Mouse (Mus musculus) neural tube, embryonic 13.5 days (tissue): ENCODE data around the gene Etfbkmt. TPM values are rescaled to one million over a fixed set of nuclear protein-coding genes. Genes with fewer than 3 reads are reported as not detected.
"Not testable (repeated sequence)": the region's sequence is repeated elsewhere in the genome, so short reads cannot be mapped to it uniquely, and the experiment has no call there.

Experiments
- ATAC-seq: fragments of 200-750 bp; cut with Nextera tagmentation; 2 replicates; pipeline ENCODE4 v1.8.0; 2017; ENCODE audit warnings: low read depth, mild to moderate bottlenecking, moderate TSS enrichment, moderate library complexity
- H3K27ac ChIP-seq: fragments of 300-500 bp; sonication (generic); replicated peaks from 2 replicates; pipeline ENCODE4 v1.5.1; 2015; ENCODE audit warnings: moderate library complexity, mild to moderate bottlenecking, inconsistent platforms
- H3K27me3 ChIP-seq: fragments of 300-500 bp; sonication (generic); 2 replicates; pipeline ENCODE4 v1.6.1; 2015; ENCODE audit warnings: mild to moderate bottlenecking, inconsistent platforms
- H3K36me3 ChIP-seq: fragments of 300-500 bp; sonication (generic); 2 replicates; pipeline ENCODE4 v1.6.1; 2015; ENCODE audit warnings: mild to moderate bottlenecking, inconsistent platforms
- H3K4me1 ChIP-seq: fragments of 300-500 bp; sonication (generic); replicated peaks from 2 replicates; pipeline ENCODE4 v1.6.1; 2015; ENCODE audit warnings: inconsistent platforms
- H3K4me2 ChIP-seq: fragments of 300-500 bp; sonication (generic); 2 replicates; pipeline ENCODE4 v1.6.1; 2015; ENCODE audit warnings: inconsistent platforms, mild to moderate bottlenecking, moderate library complexity
- H3K4me3 ChIP-seq: fragments of 300-500 bp; sonication (generic); 2 replicates; pipeline ENCODE4 v1.5.1; 2015; ENCODE audit warnings: mild to moderate bottlenecking, inconsistent platforms
- H3K9ac ChIP-seq: fragments of 300-500 bp; sonication (generic); 2 replicates; pipeline ENCODE4 v1.6.1; 2015; ENCODE audit warnings: moderate library complexity, mild to moderate bottlenecking, inconsistent platforms
- H3K9me3 ChIP-seq: fragments of 300-500 bp; sonication (generic); 2 replicates; pipeline ENCODE4 v1.6.1; 2016; ENCODE audit warnings: inconsistent platforms
- WGBS: fragments of 180-500 bp; shearing (Covaris S2); methylation state at CpG from one replicate; pipeline ENCODE4 v1.1.7; 2015; 5-methylcytosine and 5-hydroxymethylcytosine counted together
- polyA plus RNA-seq: library from polyadenylated mRNA; unstranded; fragments of >200 nt; fragmentation: Nextera tagmentation; extraction: Ambion mirVana; gene quantifications from 2 replicates; pipeline ENCODE4 v1.2.1, GENCODE M21; 2015

Etfbkmt gene
- polyA plus RNA-seq, 1 experiment from 2014 or later: 6.6 TPM

DNA sequence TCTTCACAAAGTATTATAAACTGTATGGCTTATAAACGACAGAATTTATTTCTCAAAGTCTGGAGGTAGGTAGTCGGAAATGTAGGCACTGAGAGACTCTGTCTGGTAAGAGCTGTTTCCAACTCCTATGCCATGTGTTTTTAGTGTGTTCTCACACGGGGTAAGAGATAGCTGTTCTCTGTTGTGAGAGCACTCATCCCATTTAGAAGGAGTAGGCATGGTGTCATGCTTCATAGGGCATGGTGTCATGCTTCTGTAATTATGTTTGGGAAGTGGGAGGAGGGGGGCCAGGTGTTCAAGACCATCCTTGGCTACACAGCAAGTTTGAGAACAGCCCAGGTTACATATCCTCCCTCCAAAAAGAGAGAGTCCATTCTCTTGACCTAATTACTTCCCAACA, 32.0 kb upstream of the Etfbkmt start:
- no peak overlapping the region for H3K9ac ChIP-seq
- no peak overlapping the region for H3K27ac ChIP-seq
- no peaks in the 10 kb centered on the region for H3K4me1 ChIP-seq
- no peaks in the 10 kb centered on the region for H3K27me3 ChIP-seq
- H3K9me3 ChIP-seq: no peaks in the 10 kb centered on the region
- no peak for ATAC-seq
- no peaks in the 10 kb centered on the region for H3K36me3 ChIP-seq
- no peak overlapping the region for H3K4me2 ChIP-seq
- H3K4me3 ChIP-seq: no peak overlapping the region
- 83% methylated on average over 3 of the region's 3 CpGs for whole genome bisulfite sequencing

- no peak overlapping the region for H3K4me3 ChIP-seq
- no peaks in the 10 kb centered on the region for H3K4me1 ChIP-seq
- no peak overlapping the region for H3K27ac ChIP-seq
- no peak overlapping the region for H3K9ac ChIP-seq
- H3K4me2 ChIP-seq: no peak overlapping the region
- no peaks in the 10 kb centered on the region for H3K9me3 ChIP-seq
- no peaks in the 10 kb centered on the region for H3K27me3 ChIP-seq
- WGBS: 89% methylated on average over 2 of the region's 2 CpGs
- ATAC-seq: no peak
- H3K36me3 ChIP-seq: no peaks in the 10 kb centered on the region
Measured at GRCm38 (mm10) chr6:149108909-149109308, 30.7 kb upstream of the Etfbkmt start.

DNA sequence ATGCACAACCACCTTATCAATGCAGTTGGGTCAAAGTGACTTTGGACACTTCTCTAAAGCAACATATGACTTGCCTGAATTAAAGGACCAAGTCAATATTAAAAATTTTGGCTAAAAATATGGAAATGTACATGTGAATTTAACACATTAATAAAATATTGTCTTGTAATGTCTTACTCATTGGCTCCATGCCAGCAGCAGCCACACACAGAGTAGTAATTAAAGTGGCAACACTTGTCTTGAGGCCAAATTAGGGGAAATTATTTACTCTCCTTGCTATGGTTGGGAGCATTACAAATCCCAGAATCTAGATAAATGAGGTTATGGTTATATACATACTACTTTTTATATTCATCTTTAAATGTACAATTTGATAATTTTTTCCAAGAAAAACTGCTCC, 22.7 kb upstream of the Etfbkmt start:
- H3K9me3 ChIP-seq: no peaks in the 10 kb centered on the region
- no peak overlapping the region for H3K4me2 ChIP-seq
- no peaks in the 10 kb centered on the region for H3K27me3 ChIP-seq
- no peak for ATAC-seq
- no peak overlapping the region for H3K4me3 ChIP-seq
- H3K9ac ChIP-seq: no peak overlapping the region
- no peaks in the 10 kb centered on the region for H3K36me3 ChIP-seq
- H3K27ac ChIP-seq: no peak overlapping the region
- H3K4me1 ChIP-seq: no peaks in the 10 kb centered on the region

- Histone ChIP-seq H3K4me1 (no peaks in the 10 kb centered on the region), H3K9ac (no peak overlapping the region), H3K27me3 (no peaks in the 10 kb centered on the region), H3K4me2 (no peak overlapping the region), H3K27ac (no peak overlapping the region), H3K9me3 (no peaks in the 10 kb centered on the region), H3K4me3 (no peak overlapping the region), H3K36me3 (no peaks in the 10 kb centered on the region)
- 63% methylated on average over 2 of the region's 2 CpGs for WGBS
- no peak for ATAC-seq
Measured at GRCm38 (mm10) chr6:149118935-149119334, 20.7 kb upstream of the Etfbkmt start.

DNA sequence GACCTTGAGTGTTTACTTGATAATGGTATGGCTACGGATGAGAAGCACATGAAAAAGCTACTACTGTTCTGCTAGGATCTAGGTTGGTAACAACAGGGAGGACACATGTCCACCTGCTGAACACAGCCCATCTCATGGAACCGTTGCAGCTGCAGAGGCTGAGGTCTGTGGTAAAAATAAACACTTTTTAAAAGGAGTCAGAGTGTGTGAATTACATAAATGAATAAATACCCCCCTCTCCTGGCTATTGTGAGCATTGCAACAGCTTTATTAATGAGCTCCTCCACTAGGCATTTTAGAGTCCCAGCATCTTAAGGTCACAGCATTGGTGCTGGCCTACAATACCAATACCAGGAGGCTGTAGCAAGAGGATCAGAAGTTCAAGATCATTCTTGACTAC, 19.8 kb upstream of the Etfbkmt start:
- no peaks in the 10 kb centered on the region for H3K9me3 ChIP-seq
- H3K36me3 ChIP-seq: no peaks in the 10 kb centered on the region
- no peak overlapping the region for H3K27ac ChIP-seq
- H3K4me2 ChIP-seq: no peak overlapping the region
- ATAC-seq: peak; percentile 40; the same call in 1 of the 2 replicates
- WGBS: 48% methylated on average over 2 of the region's 2 CpGs
- no peaks in the 10 kb centered on the region for H3K27me3 ChIP-seq
- no peak overlapping the region for H3K9ac ChIP-seq
- H3K4me1 ChIP-seq: no peaks in the 10 kb centered on the region
- H3K4me3 ChIP-seq: no peak overlapping the region

DNA sequence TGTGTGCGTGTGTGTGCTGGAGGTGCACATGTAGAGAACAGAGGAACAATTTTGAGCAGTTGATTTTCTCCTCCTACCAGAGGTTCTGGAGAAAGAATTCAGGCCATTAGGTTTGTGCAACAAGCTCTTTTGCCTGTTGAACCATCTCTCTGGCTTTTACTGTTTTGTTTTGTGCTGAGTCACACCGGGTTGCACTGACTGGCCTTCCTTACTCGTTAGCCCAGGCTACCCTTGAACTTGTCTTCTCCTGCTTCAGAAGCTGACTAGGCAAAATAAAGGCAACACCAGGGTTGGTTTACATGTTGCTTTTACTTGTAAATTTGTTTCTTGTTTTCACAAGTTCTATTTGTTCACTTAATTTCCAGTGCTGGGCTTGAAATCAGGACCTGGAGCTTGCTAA, 16.6 kb upstream of the Etfbkmt start:
- H3K4me2 ChIP-seq: no peak overlapping the region
- no peak overlapping the region for H3K9ac ChIP-seq
- 86% methylated on average over 3 of the region's 3 CpGs for WGBS
- H3K36me3 ChIP-seq: no peaks in the 10 kb centered on the region
- H3K4me1 ChIP-seq: no peaks in the 10 kb centered on the region
- H3K9me3 ChIP-seq: no peaks in the 10 kb centered on the region
- H3K27ac ChIP-seq: no peak overlapping the region
- no peak for ATAC-seq
- no peaks in the 10 kb centered on the region for H3K27me3 ChIP-seq
- H3K4me3 ChIP-seq: no peak overlapping the region

GRCm38 (mm10) chr6:149126675-149127074, 13.0 kb upstream of the Etfbkmt start:
- Histone ChIP-seq H3K27me3 (no peaks in the 10 kb centered on the region), H3K27ac (no peak overlapping the region), H3K36me3 (no peaks in the 10 kb centered on the region), H3K9me3 (no peaks in the 10 kb centered on the region), H3K4me2 (no peak overlapping the region), H3K9ac (no peak overlapping the region), H3K4me3 (no peak overlapping the region), H3K4me1 (no peaks in the 10 kb centered on the region; the same call in 1 of the 2 replicates)
- 75% methylated on average over 4 of the region's 4 CpGs for WGBS
- no peak for ATAC-seq

- H3K9me3 ChIP-seq, ATAC-seq, H3K4me3 ChIP-seq, H3K27me3 ChIP-seq, H3K36me3 ChIP-seq, H3K4me1 ChIP-seq, H3K4me2 ChIP-seq, H3K9ac ChIP-seq, H3K27ac ChIP-seq: not testable (repeated sequence)
- WGBS: 83% methylated on average over 8 of the region's 8 CpGs
Measured at GRCm38 (mm10) chr6:149129870-149130269, 9.8 kb upstream of the Etfbkmt start, which contains the start of gene Gm10203. Gene Gm10203 (plus strand): TSS chr6:149130170.

- no peak overlapping the region for H3K9ac ChIP-seq
- WGBS: 7% methylated on average over 3 of the region's 3 CpGs
- peaks cover 10% of the 10 kb centered on the region; the same call in 1 of the 2 replicates for H3K4me1 ChIP-seq
- no peaks in the 10 kb centered on the region for H3K27me3 ChIP-seq
- H3K36me3 ChIP-seq: no peaks in the 10 kb centered on the region
- no peak overlapping the region for H3K27ac ChIP-seq
- H3K4me2 ChIP-seq: no peak overlapping the region
- H3K4me3 ChIP-seq: no peak overlapping the region
- 0 out of 2 replicates have a peak, but pooled peaks have one; percentile 27 for ATAC-seq
- no peaks in the 10 kb centered on the region for H3K9me3 ChIP-seq
Measured at GRCm38 (mm10) chr6:149131111-149131510, 8.5 kb upstream of the Etfbkmt start.

DNA sequence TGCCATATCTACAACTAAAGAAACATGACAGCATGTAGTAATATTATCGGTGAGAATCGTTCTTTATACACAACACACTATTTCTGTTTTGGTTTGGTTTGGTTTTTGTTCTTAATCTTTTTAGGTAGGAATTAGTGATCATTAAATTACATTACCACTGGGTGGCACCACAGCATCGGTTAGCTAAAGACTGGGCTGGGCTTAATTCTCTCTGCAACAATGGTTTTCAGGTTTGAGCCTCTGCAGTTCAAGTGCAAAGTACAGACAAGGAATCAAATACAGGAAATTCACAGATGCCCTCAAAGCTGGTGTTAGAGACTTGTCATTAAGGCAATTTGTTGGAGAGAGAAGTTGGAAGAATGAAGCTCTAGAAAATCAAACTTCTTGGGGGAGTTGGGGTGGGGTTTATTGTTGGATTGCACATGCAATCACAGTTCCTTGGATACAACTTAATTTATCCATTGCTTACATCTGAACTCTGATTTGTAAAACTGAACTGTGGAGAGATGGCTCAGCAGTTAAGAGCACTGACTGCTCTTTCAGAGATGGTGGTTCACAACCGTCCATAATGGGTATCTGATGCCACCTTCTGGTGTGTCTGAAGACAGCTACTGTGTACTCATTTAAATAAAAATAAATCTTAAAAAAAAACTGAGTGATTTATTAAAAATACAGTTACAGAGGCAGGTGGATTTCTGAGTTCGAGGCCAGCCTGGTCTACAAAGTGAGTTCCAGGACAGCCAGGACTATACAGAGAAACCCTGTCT, 7.2 kb upstream of the Etfbkmt start:
- Histone ChIP-seq H3K36me3 (no peaks in the 10 kb centered on the region), H3K4me1 (peaks cover 10% of the 10 kb centered on the region; the same call in 1 of the 2 replicates), H3K4me3 (no peak overlapping the region), H3K9me3 (no peaks in the 10 kb centered on the region), H3K9ac (no peak overlapping the region), H3K27me3 (no peaks in the 10 kb centered on the region), H3K27ac (no peak overlapping the region), H3K4me2 (no peak overlapping the region)
- 13% methylated on average over 5 of the region's 5 CpGs for WGBS
- ATAC-seq: peak; percentile 72

- Histone ChIP-seq H3K9me3 (no peaks in the 10 kb centered on the region), H3K36me3 (no peaks in the 10 kb centered on the region), H3K4me3 (no peak overlapping the region), H3K27me3 (no peaks in the 10 kb centered on the region), H3K27ac (no peak overlapping the region), H3K4me2 (no peak overlapping the region), H3K9ac (no peak overlapping the region), H3K4me1 (peaks cover 10% of the 10 kb centered on the region; the same call in 1 of the 2 replicates)
- 6% methylated on average over 5 of the region's 5 CpGs for WGBS
- ATAC-seq: no peak
Measured at GRCm38 (mm10) chr6:149134391-149135150, 5.1 kb upstream of the Etfbkmt start.

GRCm38 (mm10) chr6:149135631-149136030, 4.0 kb upstream of the Etfbkmt start:
- Histone ChIP-seq H3K4me1 (peaks cover 10% of the 10 kb centered on the region; the same call in 1 of the 2 replicates), H3K27ac (no peak overlapping the region), H3K36me3 (no peaks in the 10 kb centered on the region), H3K9me3 (no peaks in the 10 kb centered on the region), H3K9ac (no peak overlapping the region), H3K4me3 (no peak overlapping the region), H3K4me2 (no peak overlapping the region), H3K27me3 (no peaks in the 10 kb centered on the region)
- WGBS: 69% methylated on average over 6 of the region's 6 CpGs
- ATAC-seq: no peak
